9 mouse cellular contexts compared by ENCODE assay signal in the genomic region with DNA sequence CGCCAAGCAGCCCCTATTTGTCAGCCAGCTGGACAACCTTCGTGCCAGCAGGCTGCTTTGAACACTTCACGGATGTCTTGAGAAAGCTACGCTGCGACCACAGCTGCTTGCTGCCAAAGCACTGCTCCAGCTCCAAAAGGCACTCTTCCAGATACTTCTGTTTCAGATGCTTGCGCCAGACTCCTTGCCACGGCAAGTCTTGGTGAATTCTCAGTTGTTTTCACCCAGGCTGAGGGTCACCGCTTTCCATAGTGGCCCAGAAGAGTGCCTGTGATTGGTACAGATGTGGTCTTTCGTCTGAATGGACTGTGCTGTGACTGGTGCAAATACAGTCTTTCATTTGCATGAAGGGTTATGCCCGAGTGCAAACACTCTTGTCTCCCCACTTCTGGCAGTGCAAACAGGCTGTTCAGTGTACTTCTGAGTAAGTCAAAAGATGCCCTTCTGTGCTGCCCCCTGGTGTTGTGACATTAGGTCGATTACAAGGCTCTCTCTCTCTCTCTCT. TPM values are rescaled to one million over a fixed set of nuclear protein-coding genes. Genes with fewer than 3 reads are reported as not detected.
DNase-seq lines count a peak whose midpoint lies in the region; ATAC-seq and TF ChIP-seq lines count a peak whose summit lies in the region.
"Had no signal": no experiment of that assay in that cellular context is flagged by ENCODE, and none has a peak within 500 bp of the region (broad histone marks: within the 10 kb centered on the region; RNA-seq: fewer than 3 reads in every experiment).

No protein-coding gene starts in this region.

- peak; percentile 81 for ATAC-seq in forebrain, postnatal 0 days
- ATAC-seq in forebrain, embryonic 15.5 days (replicated peaks): no peak
- ATAC-seq in hindbrain, embryonic 16.5 days: no peak

- H3K9me3 ChIP-seq in forebrain, postnatal 0 days (ENCODE audit: low read length): no peaks in the 10 kb centered on the region
- no peaks in the 10 kb centered on the region for H3K9me3 ChIP-seq in forebrain, embryonic 15.5 days
- H3K9me3 ChIP-seq in hindbrain, embryonic 16.5 days (ENCODE audit: control insufficient read depth, low read length): no peaks in the 10 kb centered on the region; the same call in 1 of the 2 replicates

- no peak overlapping the region for H3K9ac ChIP-seq in forebrain, postnatal 0 days
- H3K9ac ChIP-seq in forebrain, embryonic 15.5 days (replicated peaks): no peak overlapping the region
- no peak overlapping the region for H3K9ac ChIP-seq in hindbrain, embryonic 16.5 days (ENCODE audit: low read depth, low read length)

- H3K4me3 ChIP-seq in forebrain, postnatal 0 days (ENCODE audit: low read depth, low read length): no peak overlapping the region
- H3K4me3 ChIP-seq in forebrain, embryonic 15.5 days: no peak overlapping the region
- no peak overlapping the region for H3K4me3 ChIP-seq in hindbrain, embryonic 16.5 days (ENCODE audit: low read length)
- H3K4me3 ChIP-seq: erythroblast, embryonic 14.5 days had no signal

- H3K36me3 ChIP-seq in forebrain, postnatal 0 days (ENCODE audit: insufficient read depth): no peaks in the 10 kb centered on the region
- H3K36me3 ChIP-seq in forebrain, embryonic 15.5 days: no peaks in the 10 kb centered on the region
- H3K36me3 ChIP-seq in hindbrain, embryonic 16.5 days (ENCODE audit: control insufficient read depth, insufficient read depth, low read length): no peaks in the 10 kb centered on the region

- H3K4me1 ChIP-seq in forebrain, postnatal 0 days (ENCODE audit: insufficient read depth): no peaks in the 10 kb centered on the region
- H3K4me1 ChIP-seq in forebrain, embryonic 15.5 days: no peaks in the 10 kb centered on the region
- no peaks in the 10 kb centered on the region for H3K4me1 ChIP-seq in hindbrain, embryonic 16.5 days (ENCODE audit: control insufficient read depth, insufficient read depth, low read depth, low read length)

- H3K27ac ChIP-seq in forebrain, postnatal 0 days (ENCODE audit: low read depth, low read length): no peak overlapping the region
- no peak overlapping the region for H3K27ac ChIP-seq in forebrain, embryonic 15.5 days (replicated peaks)
- H3K27ac ChIP-seq in hindbrain, embryonic 16.5 days (ENCODE audit: low read depth, low read length): no peak overlapping the region

- no peaks in the 10 kb centered on the region for H3K27me3 ChIP-seq in forebrain, postnatal 0 days (ENCODE audit: insufficient read depth, low read length)
- H3K27me3 ChIP-seq in forebrain, embryonic 15.5 days: no peaks in the 10 kb centered on the region
- no peaks in the 10 kb centered on the region for H3K27me3 ChIP-seq in hindbrain, embryonic 16.5 days (replicated peaks; ENCODE audit: control insufficient read depth, insufficient read depth, low read length)

- intact Hi-C loops in gastrocnemius, postnatal 14 days (cut with DNase I; ENCODE audit: low total_unique reads): loop anchor here (5.0 kb wide), 1 partner anchor 104 kb away; a partner anchor contains a TSS

- WGBS in forebrain, postnatal 0 days: 40% methylated on average over 11 of the region's 11 CpGs
- WGBS in forebrain, embryonic 15.5 days: 53% methylated on average over 11 of the region's 11 CpGs
- WGBS in hindbrain, embryonic 16.5 days: 65% methylated on average over 11 of the region's 11 CpGs

- peak; percentile 67 for DNase-seq in forebrain, postnatal 0 days
- DNase-seq in ES-CJ7 (ENCODE audit: low read depth, low spot score): peak; percentile 44
- peak; percentile 38 for DNase-seq in gastrocnemius, postnatal 14 days
- peak; percentile 66 to 79 for DNase-seq in lung, postnatal 4 days
- no peak for DNase-seq in kidney, adult 8-10 months
- no peak for DNase-seq in yolk sac, embryonic 10.5 days (ENCODE audit: low spot score)

- TF ChIP-seq CTCF in forebrain, postnatal 0 days (IDR thresholded peaks at IDR 0.05; ENCODE audit: low read depth): peak; percentile 33; the same call in 1 of the 2 replicates

- H3K4me2 ChIP-seq in forebrain, postnatal 0 days (ENCODE audit: low read depth): no peak overlapping the region
- no peak overlapping the region for H3K4me2 ChIP-seq in forebrain, embryonic 15.5 days (replicated peaks)
- no peak overlapping the region for H3K4me2 ChIP-seq in hindbrain, embryonic 16.5 days (ENCODE audit: low read length)

RNA-seq across cellular contexts. Expression of a gene that starts 6.4 kb away (rescaled TPM):
- total RNA-seq in forebrain, postnatal 0 days (2014; rRNA removed): 95.5 and 107 TPM in 2 replicates
- 121 and 133 TPM in 2 replicates for polyA plus RNA-seq in forebrain, postnatal 0 days (2015; fragmentation: Nextera tagmentation; extraction: Ambion mirVana)
- 113 and 118 TPM in 2 replicates for polyA plus RNA-seq in forebrain, embryonic 15.5 days (2015; fragmentation: Nextera tagmentation; extraction: Ambion mirVana)
- 10 to 100 TPM; 14.8 to 16.2 TPM for total RNA-seq in gastrocnemius, postnatal 14 days (2021)
- 121 and 122 TPM in 2 replicates for polyA plus RNA-seq in hindbrain, embryonic 16.5 days (2015; fragmentation: Nextera tagmentation; extraction: Ambion mirVana)

RNA-seq across cellular contexts. Expression of a gene that starts 39.5 kb away (rescaled TPM):
- 148 and 162 TPM in 2 replicates for total RNA-seq in forebrain, postnatal 0 days (2014; rRNA removed)
- polyA plus RNA-seq in forebrain, postnatal 0 days (2015; fragmentation: Nextera tagmentation; extraction: Ambion mirVana): 244 and 249 TPM in 2 replicates
- polyA plus RNA-seq in forebrain, embryonic 15.5 days (2015; fragmentation: Nextera tagmentation; extraction: Ambion mirVana): 289 and 290 TPM in 2 replicates
- total RNA-seq in gastrocnemius, postnatal 14 days (2021): 100 to 1,000 TPM; 248 to 274 TPM
- 219 and 224 TPM in 2 replicates for polyA plus RNA-seq in hindbrain, embryonic 16.5 days (2015; fragmentation: Nextera tagmentation; extraction: Ambion mirVana)

RNA-seq across cellular contexts. Expression of a gene that starts 43.0 kb away (rescaled TPM):
- total RNA-seq in forebrain, postnatal 0 days (2014; rRNA removed): 33.2 and 35.5 TPM in 2 replicates
- polyA plus RNA-seq in forebrain, postnatal 0 days (2015; fragmentation: Nextera tagmentation; extraction: Ambion mirVana): 40.4 and 45.1 TPM in 2 replicates
- polyA plus RNA-seq in forebrain, embryonic 15.5 days (2015; fragmentation: Nextera tagmentation; extraction: Ambion mirVana): 23.9 and 25.3 TPM in 2 replicates
- 1 to 10 TPM; 2.8 to 4.2 TPM for total RNA-seq in gastrocnemius, postnatal 14 days (2021)
- 29.4 and 30.3 TPM in 2 replicates for polyA plus RNA-seq in hindbrain, embryonic 16.5 days (2015; fragmentation: Nextera tagmentation; extraction: Ambion mirVana)
- polyA plus RNA-seq: erythroblast, embryonic 14.5 days had no signal

Comparison
In these comparisons a context has a peak if more than half of its experiments do, and no peak if none do; other contexts are left out.
1. DNase-seq: peak in forebrain, postnatal 0 days (single experiment), ES-CJ7 (single experiment), gastrocnemius, postnatal 14 days (single experiment) and lung, postnatal 4 days (2 of 2); none in kidney, adult 8-10 months (0 of 2) and yolk sac, embryonic 10.5 days (single experiment).